Mouse (Mus musculus): Measurements from ENCODE around the gene Ltbp3.
A peak's percentile ranks its signal among the peaks of the same experiment; 100 is the strongest.

The Ltbp3 gene

DNA sequence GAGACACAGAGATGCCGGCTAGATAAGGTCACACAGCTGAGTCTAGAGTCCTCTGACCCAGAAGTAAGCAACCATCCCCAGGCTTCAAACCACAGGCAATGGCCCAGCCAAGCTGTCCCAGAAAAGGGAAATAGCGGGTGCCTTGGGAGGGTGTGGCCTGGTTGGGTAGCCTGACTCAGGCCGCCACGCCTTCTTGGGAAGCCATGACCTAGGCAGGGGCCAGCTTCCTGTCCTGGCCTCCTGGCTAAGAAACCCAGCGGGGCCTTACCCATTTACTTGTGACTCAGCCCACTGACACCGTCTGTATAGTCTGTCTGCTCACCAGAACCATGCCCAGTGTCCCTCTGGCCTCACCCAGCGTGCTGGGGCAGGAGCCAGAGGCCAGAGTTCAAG is 16.2 kb upstream of the Ltbp3 start:
- peak; percentile 72 for DNase-seq

DNA sequence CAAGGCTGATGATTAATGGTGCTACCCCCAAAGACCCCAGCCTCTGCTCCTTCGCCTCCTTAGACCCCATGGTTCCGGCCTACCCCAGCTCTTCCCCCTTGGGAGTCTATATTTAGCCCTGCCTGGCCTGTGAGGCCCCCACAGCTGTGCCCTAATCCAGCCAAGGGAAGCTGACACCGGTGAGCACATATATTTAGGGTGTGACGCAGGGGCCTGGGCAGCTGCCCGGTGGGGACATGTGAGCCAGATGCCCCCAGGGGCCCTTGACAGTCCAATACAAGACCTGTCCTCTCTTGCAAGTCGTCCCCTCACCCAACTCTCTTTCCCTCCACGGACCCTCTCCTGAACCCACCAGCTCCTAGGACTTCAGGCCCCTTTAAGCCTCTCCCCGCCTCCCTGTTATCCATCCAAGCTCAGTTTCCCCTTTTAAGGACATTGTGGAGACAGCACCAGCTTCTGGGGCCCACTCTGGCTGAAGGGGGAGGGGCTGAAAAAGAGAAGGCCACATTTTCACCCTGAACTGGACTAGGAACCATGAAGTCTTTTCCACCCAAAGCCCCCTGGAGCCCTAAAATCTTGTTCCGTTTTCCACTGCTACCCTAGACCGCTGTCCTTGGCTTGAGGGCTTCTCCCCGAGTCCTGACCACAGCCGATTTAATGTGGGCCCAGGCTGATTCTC is 15.5 kb upstream of the Ltbp3 start:
- DNase-seq, result peak; percentile 61

DNA sequence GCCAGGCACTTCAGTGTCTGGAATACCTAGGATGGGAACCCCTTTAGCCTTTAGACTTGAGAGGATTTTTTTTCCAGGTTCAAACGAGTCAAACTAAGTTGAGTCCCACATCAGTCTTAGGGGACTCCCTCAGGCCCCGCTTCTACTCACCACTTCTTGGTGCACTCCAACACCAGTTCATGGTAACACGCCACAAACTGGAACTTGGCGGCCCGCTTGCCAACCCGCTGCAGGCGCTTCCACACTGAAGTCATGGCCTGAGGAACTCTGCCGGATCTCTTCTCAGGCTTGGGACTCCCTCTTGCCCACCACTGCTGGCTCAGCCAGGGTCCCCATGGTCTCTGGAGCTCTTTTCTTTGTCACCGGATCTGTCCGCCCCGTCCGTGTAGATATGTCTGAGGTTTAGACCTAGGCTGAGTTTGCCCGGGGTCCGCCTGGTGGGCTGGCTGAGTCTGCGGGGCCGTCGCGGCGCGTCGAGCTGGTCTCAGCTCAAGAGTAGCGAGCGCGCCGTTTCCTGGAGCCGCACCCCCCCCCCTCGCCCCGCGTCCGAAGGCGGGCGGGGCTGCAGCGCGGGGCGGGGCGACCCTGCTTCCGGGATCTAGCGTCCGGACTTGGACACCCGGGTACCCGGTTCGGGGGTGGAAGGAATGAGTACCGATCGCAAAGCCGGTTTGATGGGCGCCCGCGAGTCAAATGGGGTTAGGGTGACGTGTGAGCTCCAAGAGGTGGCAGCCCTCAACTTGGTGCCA is 14.8 kb upstream of the Ltbp3 start, which contains the start of gene Ehbp1l1:
TSS of gene Ehbp1l1 (minus strand) at position 551 of the 749 bp plus-strand sequence.
- DNase-seq, result peak; percentile 94

DNA sequence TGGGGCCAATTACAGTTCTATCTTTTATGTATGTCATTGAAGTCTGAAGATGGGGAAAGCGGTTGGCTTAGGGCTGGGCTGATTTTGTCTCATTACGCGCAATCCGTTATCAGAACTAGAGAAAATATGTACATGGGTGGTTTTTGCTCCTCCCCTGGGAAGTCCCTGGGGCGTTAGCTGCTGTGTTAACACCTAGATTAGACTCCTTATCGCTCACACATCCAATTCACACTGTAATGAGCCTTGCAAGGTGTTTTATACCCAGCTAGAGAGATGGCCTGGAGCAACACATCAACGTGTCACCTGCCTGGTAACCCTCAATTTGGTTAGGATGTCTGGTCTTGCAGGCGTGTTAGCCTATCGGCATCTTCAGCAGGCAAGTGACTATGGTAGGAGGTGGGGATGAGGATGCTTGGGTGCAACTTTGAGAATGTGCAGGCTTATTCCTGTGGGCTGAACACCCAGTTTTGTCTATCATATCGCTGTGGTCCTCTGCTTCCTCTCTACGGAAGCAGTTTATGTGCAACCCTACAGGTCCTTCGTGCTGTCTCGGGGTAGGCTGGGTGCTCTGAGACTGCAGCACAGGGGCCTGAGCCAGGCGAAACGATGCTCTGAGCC is 13.6 kb upstream of the Ltbp3 start:
- DNase-seq, result no peak

DNA sequence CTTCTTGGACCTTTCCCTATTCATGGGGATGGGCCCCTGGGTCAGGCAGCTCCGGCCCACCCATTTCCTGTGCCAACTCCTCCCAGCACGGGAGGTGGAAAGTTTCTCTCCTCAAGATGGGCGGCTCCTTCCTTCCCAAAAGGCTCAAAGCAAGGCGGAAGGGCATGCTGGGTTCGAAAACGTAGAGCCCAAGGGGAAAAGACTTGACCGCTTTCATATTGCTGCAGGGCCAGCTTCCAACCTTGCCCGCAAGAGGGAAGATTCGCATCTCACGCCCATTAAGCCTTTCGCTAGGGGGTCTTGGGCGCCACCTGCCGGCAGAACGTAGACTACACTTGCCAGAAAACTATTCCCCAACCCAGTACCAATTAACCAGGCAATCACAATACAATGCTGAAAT is 13.0 kb upstream of the Ltbp3 start:
- peak; percentile 94 for DNase-seq

DNA sequence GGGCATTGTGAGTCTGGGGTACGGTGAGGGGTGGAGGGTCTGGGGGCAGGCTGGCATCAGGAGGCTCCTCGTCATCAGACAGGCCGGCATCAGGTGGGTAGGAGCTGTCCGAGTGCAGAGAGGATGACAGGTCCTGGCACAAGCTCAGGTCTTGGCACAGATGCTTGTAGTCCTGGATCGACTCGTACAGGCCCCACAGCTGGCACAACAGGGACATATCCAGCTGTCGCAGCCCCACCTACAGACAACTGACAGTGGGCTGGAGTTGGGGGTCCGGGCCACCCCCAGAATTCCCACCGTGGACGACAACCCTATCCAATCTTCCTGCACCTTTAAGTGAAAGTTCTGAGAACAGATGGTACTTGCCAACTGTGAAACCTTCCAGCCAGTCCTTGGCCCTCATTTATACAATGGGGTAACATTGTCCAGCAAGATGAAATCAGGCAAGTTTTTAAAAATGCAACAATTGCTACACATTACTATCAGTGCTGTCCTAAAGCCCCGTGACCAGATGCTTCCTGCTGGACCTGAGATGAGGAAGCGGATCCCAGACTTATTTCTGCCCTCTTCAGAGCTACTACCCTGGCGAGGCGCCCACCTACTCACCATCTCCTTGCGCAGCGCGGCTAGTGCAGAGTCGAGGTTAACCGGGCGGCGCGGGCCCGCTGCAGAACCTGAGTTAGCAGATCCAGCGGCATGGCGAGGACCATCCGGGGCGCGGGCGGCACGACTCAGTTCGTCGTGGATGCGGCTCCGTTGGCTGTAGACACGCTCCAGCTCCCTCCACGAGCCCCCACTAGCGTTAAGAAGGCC is 11.9 kb upstream of the Ltbp3 start:
- peak; percentile 84 for DNase-seq

DNA sequence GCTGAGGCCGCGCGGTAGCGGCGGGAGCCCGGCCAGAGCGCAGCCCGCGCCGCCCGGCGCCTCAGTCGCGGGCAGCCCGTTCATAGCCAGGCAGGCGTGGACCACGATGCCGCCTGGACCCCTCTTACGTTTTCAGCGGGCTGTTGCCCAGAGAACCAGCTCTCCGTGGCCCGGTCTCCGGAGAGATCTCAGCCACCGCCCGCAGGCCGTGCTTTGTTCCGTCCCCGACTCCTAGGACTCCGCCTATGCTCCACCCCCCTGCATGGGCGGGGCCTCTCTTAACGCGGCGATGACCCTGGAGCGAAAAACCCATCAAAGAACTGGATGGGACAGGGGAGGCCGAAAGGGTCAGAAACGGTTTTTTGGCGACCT is 11.3 kb upstream of the Ltbp3 start, which contains the start of gene Fam89b:
TSS of gene Fam89b (minus strand) at position 210 of the 372 bp plus-strand sequence.
- DNase-seq, result peak; percentile 96

DNA sequence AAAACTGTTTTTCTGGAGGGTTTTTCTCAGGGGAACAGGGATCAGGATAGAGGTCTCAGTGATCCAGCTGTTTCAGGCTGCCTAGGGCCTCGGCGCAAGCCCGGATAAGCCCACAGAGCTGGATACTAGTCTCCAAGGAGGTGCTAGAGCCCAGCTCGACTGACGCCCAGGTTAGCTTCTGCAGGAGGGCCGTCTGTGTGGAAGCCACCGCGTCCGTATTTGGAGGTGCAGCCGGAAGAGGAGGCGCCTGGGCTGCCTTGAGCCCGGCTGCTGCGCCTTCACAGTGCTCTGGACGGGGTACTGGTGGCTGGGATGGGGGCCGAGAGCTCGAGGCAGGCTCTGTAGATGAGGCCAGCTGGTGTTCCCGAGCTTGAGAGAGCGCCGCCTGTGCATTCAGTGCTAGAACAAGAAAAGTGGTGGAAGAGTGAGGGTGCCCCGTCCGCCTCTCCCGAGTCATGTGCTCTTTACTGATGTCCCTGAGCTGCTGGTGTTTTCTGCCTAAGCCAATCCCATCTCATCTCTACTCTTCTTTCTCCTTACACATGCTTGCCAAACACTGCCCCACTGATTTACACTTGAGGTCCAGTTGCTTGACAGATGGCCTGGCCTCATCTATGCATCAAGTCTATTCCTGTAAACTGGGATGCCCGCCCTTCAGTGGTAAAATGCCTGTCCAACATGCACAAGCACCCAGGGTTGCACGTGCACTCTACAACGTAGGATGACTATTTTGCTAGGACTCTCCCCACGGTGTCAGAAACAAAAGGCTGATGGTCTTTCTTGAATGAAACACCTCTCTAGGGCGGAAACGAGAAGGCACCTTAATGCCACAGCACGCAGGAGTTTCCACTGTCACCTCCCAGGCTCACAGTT is 10.2 kb upstream of the Ltbp3 start:
- peak; percentile 57 for DNase-seq

DNA sequence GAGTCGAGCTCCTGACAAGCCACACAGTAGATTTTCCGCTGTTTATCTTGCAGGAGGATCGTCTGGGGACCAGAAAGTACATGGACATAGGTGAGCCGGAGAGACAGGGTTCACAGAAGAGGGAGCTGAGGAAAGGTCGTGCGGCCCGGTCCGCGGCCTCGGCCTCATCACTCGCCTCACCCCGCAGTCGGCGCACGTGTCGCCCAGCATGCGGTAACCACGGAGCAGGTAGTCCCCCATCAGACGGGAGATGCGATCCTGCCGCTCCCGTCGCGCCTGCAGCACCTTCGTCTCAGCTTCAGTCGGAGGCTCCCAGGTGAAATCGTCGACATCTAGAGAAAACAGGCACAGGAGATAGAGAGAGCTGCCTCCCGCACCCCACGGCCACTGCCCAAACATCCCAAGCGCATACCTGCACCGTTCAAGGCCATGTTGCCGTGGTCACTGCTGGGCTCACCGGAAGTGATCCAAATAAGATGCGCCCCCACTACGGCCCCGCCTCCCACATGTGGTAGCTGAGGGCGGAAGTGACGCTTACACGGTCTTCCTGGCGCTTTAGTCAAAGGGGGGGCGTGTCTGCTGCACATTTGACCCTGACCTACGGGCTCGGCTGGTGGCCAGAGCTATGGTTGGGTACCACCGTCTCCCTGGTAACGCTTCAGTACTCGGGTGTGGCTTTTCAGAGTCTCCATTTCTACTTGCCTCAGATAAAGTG is 9.3 kb upstream of the Ltbp3 start:
- peak; percentile 97 for DNase-seq

DNA sequence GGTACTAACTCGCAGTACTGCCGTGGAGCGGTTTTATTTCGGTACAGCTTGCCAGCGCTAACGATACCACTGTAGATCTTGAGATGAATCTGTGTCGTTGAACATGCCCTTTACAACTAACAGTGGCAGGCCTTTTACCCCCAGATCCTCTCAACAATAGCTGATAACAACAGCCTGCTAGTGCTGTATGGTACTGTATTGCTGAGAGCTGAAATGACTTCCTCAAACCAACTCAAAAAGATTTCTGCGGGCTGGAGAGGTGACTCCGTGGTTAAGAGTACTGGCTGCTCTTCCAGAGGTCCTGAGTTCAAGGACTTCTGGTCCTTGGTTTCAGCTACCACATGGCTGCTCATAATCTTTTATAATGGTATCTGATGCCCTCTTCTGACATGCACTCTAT is 6.4 kb upstream of the Ltbp3 start:
- no peak for DNase-seq

DNA sequence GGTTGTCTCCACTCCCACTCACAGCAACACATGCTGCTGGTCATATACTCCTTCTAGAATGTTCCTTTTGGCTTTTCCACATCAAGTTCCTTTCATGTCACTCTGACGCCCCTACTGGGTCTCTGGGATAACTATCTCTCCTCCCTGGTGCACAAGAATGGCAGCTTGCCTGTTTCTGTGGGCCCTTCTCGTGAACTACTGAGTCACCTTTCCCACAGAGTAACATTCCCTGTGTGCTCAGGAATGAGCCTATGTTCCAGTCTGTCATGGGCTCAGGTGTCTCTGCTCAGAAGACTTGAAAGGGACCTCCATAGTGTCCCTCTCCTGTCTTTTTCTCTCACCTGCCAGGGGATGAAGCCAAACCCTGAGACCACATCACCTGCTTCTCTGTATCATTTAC is 1.3 kb upstream of the Ltbp3 start:
- no peak for DNase-seq

DNA sequence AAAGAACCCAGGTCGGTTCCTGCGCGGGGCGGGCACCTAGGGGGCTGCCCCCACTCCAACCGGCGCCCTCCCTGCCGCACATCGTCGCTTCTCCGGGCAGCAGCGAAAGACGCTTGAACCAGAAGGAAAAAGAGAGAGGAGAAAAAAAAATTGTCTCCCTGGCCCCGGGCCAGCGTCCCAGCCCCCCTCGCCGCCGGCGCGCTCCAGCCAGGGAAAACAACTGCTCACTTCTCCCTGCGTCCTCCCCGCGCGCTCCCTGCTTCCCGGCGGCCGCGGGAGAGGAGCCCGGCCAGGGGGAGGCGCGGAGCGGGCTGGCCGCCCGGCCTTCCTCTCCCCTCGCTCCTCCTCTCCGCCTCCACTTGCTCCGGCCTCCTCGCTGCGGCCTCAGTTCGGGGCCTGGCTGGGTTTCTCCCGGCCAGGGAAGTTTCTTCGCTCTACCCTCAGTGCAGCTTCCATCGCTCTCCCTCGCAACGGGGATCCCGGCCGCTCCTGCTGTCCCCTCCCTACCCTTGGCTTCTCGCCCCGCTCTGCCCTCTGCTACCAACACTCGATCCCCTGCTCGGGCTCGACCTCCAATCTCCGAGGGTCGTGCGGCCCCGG is 1.0 kb downstream of the Ltbp3 start:
- peak; percentile 90 for DNase-seq

DNA sequence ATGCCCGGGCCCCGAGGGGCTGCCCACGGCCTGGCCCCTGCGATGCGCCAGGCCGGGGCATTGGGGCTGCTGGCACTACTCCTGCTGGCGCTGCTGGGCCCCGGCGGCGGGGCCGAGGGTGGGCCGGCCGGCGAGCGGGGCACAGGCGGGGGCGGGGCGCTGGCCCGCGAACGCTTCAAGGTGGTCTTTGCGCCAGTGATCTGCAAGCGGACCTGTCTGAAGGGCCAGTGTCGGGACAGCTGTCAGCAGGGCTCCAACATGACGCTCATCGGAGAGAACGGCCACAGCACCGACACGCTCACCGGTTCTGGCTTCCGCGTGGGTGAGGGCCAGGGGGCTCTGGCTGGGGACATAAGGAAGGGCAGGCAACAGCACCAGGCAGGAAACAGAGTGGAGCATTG is 1.5 kb downstream of the Ltbp3 start:
- peak; percentile 61 for DNase-seq

DNA sequence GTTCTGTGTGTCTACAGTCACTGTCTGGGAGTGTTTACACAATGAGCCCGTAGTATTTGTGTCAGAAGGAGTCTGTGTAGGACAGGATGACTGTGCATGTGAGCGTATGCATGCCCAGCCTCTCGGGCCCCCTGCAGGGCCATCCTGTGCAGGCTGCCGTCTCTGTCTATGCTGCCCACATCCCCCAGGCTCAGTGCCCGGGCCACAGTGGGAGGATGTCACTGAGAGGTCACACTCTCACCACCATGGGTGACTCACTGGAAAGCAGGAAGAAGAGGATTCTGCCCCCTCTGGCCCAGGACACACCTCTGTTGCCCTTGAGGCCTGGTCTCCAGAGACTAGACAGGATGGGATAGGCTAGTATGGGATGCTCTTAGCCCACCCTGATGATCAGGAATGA is 2.9 kb downstream of the Ltbp3 start:
- DNase-seq, result peak; percentile 58

DNA sequence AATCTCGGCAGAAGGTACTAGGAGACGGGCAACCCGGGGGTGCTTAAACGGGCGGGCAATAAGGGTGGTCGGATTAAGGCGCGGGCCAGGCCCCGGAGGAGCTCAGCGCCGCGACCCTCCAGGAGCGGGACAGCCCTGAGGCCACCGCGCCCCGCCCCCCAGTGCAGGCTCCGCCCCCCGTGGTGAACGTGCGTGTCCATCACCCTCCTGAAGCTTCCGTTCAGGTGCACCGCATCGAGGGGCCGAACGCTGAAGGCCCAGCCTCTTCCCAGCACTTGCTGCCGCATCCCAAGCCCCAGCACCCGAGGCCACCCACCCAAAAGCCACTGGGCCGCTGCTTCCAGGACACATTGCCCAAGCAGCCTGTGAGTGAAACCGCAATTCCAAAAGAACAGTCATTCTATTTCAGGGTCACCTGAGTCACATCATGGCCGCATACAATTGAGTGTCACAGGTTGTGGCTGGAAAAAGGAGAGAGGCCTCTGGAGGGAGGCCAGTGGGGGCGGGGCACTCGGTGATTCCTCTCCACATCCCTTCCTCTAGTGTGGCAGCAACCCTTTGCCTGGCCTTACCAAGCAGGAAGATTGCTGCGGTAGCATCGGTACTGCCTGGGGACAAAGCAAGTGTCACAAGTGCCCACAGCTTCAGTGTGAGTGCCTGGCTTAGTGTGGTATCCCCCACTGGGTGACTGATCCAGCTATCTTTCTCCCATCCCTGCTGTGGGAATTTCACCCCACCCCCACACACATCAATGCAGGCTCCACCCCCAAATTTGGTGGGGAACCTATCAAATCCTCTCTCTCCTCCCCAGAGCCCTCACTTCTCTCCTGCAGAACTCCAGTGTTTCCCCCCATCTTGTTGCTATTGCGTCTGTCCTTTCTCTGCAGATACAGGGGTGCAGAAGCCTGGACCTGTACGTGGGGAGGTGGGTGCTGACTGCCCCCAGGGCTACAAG is 5.3 kb downstream of the Ltbp3 start:
- peak; percentile 57 for DNase-seq

DNA sequence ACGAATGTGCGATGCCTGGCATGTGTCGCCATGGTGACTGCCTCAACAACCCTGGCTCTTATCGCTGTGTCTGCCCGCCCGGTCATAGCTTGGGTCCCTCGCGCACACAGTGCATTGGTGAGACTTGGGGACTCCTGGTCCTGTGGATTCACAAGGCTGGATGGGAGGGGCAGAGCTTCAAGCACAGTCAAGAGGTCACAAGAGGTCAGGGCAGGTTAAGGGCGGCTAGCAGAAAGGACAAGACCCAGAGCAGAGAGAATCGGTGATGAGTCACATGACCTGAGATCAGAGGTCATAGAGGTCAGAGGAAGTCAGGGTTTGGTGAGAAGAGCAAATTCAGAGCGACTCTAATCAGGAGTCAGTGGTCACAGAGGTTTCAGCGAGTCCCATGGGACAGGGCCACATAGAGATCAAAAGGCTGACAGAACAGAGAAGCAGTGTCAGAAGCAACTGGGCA is 6.2 kb downstream of the Ltbp3 start:
- DNase-seq, result no peak

DNA sequence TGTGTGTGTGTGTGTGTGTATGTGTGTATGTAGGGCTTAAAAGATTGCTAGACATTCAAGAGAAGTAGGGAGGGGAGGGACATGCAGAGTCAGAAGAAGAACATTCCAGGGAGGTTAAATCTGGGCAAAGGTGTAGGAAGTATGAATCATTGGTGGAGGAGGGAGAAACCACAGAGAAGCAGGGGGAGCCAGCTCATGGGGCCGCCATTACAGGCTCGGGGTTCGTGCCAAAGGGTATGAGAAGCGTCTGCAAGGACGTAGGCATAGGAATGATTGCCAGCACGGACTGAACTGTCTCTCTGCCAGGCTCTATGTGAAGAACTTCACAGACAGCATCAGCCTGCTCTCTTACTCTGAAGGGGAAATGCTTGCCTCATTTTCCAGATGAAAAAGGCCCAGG is 8.8 kb downstream of the Ltbp3 start:
- no peak for DNase-seq

DNA sequence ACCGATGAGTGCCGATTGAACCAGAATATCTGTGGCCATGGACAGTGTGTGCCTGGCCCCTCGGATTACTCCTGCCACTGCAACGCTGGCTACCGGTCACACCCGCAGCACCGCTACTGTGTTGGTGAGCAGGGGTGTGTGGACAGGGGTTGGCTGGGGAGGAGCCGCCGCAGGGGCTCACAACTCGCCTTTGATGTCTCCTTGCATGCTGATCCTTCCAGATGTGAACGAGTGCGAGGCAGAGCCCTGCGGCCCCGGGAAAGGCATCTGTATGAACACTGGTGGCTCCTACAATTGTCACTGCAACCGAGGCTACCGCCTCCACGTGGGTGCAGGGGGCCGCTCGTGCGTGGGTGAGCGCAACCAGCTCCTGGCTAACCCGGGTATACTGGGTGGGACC is 10.2 kb downstream of the Ltbp3 start:
- DNase-seq, result no peak

DNA sequence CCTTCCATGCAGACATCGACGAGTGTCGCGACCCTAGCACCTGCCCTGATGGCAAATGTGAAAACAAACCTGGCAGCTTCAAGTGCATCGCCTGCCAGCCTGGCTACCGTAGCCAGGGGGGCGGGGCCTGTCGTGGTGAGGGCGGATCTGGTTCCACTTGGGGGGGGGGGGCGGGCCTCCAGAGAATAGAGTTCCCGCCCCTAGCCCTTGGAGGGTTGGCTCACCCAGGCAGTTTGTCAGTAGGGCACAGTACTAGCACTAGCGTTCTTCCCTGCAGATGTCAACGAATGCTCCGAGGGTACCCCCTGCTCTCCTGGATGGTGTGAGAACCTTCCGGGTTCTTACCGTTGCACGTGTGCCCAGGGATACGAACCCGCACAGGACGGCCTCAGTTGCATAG is 11.0 kb downstream of the Ltbp3 start:
- peak; percentile 71 for DNase-seq
